Mouse (Mus musculus) adipocyte (in vitro differentiated cells): ENCODE measurements around the gene Xpnpep3.

Experiments
- DNase-seq: peaks from one replicate; pipeline ENCODE4 v3.0.0-alpha.2; 2016; ENCODE audit warnings: low spot score

The Xpnpep3 gene

DNA sequence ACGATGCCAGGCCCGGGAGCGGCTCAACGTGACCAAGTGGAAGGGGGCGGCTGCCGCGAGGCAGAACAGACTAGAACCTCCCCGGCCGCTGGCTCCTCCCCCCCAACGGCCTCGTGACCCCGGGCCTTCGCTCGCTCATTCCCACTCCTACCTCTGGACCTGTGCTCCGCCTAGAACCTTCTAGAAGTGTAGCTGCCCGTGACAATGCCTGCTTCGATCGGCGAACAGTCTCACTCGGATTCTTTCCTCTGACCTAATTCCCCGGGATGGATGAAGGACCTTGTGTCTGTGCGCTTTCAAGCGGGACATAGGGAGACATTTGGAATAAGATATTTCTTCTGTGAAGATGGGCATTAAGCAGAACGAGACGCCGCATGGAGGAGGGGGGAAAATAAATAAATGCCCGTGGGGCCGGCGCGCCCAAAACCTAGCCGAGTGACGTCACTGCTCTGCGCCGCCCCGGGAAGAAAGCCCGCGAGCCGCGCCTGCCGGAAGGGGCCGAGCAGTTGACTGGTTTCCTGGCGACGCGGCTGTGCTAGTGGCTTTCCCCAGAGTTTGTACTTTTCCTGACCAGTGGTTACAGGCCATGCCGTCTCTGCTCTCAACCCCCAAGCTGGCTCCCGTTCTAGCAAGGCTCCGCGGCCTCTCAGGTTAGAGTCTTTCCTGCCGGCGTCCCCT lies at the start of gene Xpnpep3, which contains the start of gene St13:
TSS of gene Xpnpep3 (plus strand) at position 501 of the 678 bp plus-strand sequence.
TSS of gene St13 (minus strand) at position 440 of the 678 bp plus-strand sequence.
- peak; percentile 97 for DNase-seq

DNA sequence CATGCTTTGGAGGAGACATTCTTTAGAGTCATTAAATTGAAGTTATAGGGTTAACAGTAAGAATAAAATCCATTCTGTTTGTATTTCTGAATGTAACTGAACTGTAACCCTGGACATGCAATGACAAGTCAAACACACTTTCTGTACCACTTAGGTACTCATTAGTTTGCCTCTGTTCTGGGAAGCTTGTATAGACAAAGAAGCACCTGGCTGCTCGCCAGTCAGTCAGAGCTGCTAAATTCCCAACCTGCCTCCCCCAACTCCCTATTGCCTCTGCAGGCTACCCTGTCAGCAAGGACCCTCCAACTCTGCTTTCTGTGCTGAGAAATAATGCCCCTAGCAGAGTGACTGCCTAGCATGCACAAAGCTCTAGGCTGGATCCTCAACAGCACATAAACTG lies 49.5 kb upstream of the Xpnpep3 start:
- no peak for DNase-seq

DNA sequence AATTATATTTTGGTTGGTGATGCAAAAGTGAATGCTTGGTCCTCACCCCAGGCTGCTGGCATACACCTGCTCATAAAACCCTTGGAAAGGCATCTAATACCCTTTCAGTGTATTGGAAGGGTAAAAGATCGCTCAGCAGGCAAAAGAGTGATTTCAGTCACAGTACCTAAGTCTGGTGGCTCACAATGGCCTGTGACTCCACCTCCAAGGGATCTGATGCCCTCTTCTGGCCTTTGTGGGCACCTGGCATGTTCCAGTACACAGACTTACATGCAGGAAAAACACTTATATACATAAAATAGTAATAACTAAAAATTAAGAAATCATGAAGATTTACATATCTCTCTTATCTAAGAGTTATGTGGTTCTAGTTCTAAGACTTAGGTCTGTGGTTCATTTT lies 47.3 kb upstream of the Xpnpep3 start:
- no peak for DNase-seq

DNA sequence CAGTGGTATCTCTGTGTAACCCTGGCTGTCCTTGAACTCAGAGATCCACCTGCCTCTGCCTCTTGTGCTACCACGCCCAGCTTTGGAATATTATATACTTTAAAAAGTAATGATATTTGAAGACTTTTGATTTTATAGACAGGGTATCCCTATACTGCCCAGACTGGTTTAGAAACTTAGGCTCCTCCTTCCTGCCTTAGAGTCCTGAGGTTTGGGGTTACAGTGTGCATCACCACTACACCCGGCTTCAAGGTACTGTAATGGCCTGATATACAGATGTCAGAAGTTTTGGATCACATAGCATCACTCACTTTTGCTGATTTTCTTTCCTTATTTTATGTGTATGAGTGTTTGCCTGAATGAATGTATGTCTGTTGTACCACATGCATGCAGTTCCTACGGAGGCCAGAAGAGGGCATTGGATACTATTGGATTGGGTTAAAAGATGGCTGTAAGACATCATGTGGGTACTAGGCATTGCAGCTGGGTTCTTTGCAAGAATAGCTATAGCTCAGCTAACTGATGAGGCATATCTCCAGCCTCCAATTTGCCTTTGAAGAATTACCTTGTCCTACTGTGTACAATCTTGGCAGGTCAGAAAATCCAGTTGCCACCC lies 44.7 kb upstream of the Xpnpep3 start:
- DNase-seq = no peak

DNA sequence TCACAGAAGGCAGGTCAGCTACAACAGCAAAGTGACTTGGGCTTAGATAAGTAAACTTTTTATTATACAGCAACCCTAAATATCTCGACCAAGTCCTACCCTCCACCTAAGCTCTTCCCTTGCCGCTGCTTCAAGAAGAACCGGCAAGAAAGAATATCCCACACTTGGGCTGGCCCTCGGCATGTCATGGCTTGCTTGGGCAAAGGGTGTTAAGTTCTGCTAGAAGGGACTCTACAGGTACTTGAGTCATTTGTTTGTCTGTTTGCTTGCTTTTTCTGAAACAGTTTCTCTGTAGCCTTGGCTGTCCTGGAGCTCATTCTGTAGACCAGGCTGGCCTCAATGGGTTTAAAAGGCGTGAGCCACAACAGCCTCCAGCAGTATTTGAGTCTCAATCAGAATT lies 43.0 kb upstream of the Xpnpep3 start:
- no peak for DNase-seq

DNA sequence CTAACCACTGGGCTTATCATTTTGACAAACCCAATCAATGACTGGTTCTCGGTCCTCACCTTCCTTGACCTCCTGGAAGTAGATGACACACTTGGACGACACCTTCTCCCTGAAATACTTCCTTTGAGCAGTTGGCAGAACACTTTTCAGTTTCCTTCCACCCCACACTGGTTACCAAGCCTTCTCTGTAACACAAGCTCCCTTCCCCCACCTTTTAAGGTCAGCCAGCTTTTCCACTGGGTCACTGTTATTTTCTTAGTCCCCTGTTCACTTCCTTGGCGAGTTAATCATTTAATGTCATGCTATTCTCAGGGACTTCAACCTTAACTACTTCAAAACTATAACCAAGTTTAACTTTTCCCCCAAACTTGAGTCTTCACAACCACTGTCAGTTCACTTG lies 41.0 kb upstream of the Xpnpep3 start:
- DNase-seq = no peak

DNA sequence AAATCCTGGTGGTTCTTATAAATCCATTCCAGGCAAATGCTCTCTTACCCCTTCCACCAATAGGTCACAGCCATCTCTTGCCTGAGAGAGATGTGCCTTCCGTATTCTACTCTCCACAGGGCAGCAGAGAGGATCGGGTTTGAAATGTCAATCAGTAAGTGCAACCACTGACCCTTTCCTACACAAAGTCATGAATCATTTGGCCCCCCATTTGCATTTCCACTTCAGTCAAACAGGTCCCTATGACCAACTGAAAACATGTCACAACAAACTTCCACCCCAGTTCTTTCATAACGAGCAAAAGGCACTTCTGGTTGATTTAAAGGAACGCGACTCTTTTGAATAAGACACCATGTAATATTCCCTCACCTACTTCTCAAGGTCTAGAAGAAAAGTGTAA lies 40.5 kb upstream of the Xpnpep3 start:
- DNase-seq = no peak

DNA sequence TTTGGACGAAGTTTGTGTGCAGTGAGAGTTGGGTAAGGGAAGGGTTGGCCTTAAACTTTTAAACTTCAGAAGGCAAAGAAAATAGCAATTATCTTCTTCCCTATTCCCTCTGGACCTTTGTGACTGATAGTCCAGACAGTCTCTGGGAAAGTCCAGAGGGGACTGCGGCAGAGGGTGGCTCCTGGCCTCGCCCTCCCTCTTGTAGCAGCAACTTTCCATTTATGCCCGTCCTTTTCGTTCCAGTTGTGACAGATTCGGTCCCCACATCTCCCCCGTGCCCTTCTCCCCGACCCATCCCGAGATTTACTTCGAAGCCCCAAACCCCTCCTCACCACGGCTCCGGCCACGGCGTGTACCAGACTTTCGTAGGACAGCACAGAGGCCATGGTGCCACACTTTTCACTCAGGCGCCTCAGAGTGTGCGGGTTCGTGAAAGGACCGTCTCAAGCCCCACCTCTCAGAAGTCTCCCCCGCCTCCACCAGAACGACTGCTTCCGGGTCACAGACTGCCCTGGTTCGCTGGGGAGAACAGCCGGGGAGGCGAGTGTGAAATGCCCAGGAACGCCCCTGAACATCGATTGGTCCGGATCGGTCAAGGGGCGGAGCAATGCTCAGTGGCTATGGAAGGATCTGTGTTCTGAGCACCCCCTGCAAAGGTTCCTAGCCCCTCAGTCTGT lies 39.5 kb upstream of the Xpnpep3 start, which contains the start of gene Slc25a17:
TSS of gene Slc25a17 (minus strand) at position 468 of the 677 bp plus-strand sequence.
- DNase-seq = peak; percentile 97

DNA sequence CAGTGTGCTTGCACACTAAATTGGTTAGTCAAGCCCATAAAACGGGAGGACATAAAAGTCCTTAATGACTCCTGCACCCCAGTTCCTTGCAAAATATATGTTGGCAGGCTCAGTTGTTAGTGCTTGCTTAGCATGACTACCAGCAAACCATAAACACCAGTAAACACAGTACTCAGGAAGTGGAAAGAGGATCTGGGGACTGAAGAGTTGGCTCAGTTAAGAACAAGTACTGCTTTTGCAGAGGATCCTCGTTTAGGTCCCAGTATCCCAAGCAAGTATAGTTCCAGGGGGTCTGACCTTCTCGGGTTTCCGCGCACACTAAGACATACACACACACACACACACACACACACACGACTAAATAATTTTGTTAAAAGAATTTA lies 38.9 kb upstream of the Xpnpep3 start:
- no peak for DNase-seq

DNA sequence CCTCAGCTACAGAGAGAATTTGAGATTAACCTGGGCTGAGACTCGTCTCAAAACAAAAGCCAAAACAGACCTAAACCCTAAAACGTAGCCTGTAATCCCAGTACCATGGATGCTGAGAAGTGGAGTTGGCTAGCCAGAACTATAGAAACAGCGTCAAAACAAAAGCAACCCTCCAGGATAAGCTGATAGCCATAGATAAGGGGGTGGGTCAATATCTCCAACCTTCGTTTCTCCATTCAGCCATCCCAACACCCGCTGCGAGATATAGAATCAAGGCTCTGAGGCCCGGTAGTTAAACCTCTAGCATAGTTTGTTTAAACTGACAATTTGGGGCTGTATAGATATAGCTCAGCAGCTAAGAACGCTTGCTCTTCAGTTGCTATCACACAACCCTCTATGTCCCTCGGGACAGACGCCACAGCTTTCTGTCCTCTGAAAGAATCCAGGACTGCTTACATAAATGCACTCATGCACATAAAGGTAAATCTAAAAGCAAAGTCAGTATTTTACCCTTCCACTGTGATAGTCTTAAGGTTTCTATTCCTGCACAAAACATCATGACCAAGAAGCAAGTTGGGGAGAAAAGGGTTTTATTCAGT lies 38.4 kb upstream of the Xpnpep3 start:
- no peak for DNase-seq

DNA sequence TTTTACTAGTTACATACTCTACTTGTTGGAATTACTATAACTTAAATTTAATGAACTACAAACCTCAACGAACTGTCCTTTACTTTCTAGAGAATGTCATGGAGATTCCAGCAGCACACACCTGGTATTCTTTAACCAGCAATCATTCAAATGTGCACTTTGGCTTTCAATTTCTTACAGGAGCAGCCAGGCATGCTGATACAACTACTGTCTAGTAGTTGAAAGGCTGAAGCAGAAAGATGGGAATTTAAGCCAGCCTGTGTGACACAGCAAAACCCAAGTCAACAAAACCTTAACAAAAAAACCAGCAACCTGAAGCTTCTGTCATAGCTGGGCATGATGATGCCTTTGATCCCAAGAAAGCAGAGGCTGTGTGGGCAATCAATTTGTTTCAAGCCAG lies 37.4 kb upstream of the Xpnpep3 start:
- DNase-seq = no peak

DNA sequence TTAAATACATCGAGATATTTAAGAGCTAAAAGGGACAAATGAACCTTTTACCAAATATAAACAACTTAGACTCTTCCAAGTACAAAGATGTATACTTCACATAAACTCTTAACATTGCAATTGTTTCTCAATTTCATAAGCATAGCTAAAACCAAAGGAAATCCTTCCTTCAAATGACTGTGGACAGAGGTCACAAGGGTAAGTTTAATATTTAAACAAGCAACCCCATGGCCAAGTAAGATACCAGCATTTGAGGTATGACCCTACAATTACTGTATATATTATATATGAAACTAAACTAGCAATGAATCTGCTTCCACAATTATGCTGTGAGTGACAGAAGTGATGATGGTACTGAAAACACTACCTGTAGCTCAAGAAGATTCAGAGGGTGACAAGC lies 35.7 kb upstream of the Xpnpep3 start:
- no peak for DNase-seq

DNA sequence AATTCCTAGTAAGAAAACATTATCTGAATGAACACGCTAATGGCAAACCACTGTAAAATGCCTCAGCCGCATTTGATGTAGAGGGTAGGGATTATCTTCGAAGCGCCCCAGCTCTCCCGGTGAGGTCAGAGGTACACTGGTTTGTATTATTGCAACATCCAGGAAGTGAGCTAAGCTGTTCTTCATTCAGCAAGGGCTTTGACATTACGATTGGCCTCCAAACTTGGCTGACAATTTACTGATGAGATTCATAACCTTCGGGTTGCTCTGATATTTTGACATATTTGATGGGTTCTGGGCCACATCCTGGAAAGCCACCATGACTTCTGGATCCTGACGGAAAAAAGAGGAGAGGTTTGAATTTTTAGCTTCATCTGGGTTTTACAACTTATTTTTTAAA lies 34.7 kb upstream of the Xpnpep3 start:
- DNase-seq = peak; percentile 34

DNA sequence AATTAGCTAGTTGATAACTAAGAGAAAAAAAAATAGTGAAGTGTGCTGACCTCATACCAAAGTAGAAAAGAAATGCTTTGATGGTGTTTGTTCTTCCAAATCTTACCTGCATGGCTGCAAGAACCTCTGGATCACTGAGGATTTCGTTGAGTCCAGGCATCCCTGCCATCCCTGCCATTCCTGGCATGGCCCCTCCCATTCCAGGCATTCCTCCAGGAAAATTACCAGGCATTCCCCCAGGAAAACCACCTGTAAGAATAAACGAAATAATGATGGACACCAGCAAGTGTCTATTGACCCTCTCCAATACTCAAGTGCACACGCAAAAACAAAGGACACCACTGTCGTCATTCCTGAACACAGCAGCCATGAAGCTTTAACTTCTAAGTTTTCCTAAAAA lies 33.7 kb upstream of the Xpnpep3 start:
- no peak for DNase-seq

DNA sequence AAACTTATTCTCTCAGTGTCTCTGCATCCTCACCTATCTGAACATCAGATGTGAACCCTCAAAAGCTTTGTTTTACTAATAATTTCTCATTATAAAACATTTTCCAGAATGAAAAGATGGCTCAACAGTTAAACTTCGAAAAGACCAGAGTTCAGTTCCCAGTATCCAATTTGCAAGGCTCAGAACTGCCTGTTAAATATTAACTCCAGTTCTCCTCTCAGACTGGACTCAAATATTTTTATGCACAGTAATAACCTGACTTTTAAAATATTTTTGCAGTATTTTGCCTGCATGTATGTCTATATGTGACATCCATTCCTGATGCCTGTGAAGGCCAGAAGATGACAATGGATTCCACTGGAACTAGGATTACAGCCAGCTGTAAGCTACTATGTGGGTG lies 31.3 kb upstream of the Xpnpep3 start:
- no peak for DNase-seq

DNA sequence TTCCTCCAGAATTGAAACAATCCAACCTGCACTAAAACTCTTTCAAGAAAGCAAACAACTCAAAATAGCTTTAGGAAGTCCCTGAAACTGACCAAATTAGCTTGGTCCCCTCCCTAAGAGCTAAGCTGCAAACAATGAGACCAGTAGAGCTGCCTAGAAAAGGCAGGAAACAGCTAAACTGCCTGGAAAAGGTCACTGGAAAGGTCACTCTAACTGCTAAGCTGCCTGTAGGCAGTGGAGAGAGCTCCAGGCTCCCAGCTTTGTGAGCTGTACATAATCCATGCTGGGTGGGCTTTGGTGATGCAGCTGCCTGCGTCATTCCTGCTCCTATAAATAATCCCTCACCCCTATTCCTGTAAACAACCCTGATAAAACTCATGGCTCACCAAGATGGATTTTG lies 29.6 kb upstream of the Xpnpep3 start:
- no peak for DNase-seq

DNA sequence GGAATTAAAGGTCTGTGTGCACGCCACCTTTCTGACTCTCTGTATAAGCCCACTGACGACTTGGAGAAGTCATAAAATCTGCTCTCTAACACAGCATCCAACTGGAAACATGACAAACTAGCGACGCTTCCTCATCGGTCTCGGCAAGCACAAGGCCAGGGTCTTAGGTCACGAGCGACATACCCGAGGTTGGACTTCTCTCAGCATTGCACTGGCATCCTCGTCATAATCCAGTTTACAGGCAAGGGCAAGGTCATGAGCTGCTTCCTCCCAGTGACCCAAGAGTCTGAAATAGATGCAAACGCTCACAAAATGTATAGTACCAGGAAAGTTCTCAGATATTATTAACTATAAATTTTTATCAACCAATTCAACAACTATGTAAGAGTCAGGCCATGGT lies 25.3 kb upstream of the Xpnpep3 start:
- no peak for DNase-seq

DNA sequence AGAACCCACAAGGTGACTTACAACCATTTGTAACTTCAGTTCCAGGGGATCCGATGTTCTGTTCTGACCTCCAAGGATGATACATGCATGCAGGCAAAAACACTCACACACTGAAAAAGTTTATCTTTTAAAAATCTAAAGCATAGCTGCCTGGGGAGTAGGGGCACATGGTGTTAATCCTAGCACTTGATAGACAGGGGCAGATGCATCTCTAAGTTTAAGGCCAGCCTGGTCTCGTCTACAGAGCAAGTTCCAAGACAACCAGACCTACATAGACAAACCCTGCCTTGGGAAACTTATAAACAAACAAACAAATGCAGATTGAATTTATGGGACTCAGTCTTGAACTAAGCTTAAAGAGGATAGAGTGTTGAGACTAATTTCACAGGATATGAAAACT lies 21.1 kb upstream of the Xpnpep3 start:
- no peak for DNase-seq

DNA sequence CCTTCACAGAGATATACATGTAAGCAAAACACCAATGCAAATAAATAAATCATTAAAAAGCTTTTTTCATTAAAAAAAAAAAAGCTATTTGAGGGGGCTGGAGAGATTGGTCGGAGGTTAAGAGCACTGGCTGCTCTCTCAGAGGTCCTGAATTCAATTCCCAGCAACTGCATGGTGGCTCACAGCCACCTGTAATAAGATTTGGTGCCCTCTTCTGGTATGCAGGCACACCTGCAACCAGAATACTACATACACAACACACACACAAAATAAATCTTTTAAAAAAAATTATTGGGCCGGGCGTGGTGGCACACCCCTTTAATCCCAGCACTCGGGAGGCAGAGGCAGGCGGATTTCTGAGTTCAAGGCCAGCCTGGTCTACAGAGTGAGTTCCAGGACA lies 13.6 kb upstream of the Xpnpep3 start:
- no peak for DNase-seq

DNA sequence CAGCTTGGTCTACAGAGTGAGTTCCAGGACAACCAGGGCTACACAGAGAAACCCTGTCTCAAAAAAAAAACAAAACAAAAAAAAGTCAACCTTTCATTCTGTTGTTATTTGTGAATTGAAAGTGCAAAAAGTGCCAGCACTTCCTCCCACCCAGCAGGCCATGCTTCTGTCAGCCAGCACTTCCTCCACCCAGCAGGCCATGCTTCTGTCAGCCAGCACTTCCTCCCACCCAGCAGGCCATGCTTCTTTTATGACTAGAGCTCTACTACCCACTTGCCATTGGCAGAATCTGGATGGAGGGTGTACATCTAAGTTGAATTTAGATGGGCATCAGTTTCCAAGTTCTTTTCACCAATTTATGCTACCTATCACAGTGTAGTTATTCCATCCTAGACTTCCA lies 6.9 kb upstream of the Xpnpep3 start:
- no peak for DNase-seq

DNA sequence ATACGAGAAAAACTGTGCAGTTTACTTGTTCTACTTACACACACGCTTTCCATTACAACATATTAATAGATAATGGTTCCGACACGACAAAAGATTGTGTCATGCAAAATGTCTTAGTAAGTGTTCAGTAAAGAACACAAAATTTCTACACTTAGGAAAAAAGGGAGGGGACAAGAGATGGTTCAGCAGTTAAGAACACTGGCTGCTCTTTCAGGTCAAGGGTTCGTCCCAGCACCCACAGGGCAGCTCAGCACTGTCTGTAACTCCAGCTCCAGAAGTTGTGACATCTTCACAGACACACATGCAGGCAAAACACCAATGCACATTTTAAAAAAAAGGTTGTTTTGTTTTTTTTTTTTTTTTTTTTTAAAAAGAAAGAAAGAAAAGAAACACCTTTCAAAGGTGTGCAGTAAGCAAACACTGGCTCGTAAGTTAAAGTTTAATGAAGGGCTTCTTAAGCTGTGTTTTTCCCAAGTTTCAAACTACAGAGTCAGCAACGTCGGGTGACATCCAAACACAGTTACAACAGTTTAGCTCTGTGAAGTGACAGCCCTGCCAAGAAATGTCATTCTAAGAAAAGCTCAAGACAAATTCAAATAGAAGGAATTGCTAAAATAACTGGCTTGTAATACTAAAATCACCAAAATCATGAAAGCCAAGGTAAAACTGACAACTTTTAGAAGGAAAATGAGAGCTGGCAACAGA lies 5.6 kb upstream of the Xpnpep3 start:
- DNase-seq = peak; percentile 71

DNA sequence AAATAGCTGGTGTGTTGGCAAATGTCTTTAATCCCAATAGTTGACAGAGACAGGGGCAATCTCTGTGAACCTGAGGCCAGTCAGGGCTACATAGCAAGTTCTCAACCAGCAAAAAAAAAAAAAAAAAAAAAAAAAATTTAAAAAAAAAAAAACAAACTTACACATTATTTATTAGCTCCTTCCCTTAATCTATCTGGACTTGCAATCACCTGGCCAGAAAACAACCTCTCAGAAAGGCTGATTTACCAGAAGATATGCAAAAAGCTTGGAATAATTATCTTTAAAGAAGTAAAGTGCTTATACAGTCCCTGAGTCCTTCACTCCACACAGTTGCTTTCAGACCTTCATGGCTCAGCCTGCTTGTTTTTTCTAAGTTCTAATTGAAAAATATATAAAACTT lies 1.7 kb upstream of the Xpnpep3 start:
- no peak for DNase-seq

DNA sequence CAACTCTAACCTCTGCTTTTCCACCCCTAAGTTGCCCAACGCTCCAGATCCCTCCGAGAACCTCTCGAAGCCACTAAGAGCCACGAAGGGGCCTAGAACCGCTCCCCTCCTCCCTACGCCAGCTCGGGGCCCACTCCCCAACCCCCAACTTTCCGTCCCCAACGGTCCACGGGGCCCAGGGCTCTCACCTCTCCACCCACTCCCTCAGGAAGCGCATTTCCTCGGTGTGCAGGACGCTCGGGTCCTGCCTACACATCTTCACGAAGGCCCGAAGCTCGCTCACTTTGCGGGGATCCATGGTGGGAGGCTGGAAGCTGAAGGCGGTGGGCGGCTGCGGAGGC lies 671 bp upstream of the Xpnpep3 start:
- no peak for DNase-seq
